Mouse (Mus musculus) lung, postnatal 0 days (tissue): ENCODE measurements around the gene Angpt4. TPM values are rescaled to one million over a fixed set of nuclear protein-coding genes. Genes with fewer than 3 reads are reported as not detected.

Experiments
- ATAC-seq: fragments of 200-750 bp; cut with Nextera tagmentation; 2 replicates; pipeline ENCODE4 v1.8.0; 2017; ENCODE audit warnings: moderate library complexity
- DNase-seq: peaks from one replicate; pipeline ENCODE4 v3.0.0-alpha.2; 2016; ENCODE audit warnings: low spot score
- H3K27ac ChIP-seq: fragments of 300-500 bp; sonication (generic); 2 replicates; pipeline ENCODE4 v1.5.1; 2014; ENCODE audit warnings: antibody characterized with exemption, mild to moderate bottlenecking, low read length, mixed read lengths
- H3K27me3 ChIP-seq: fragments of 300-500 bp; sonication (generic); replicated peaks from 2 replicates; pipeline ENCODE4 v1.6.1; 2014; ENCODE audit warnings: low read length, mixed read lengths; ENCODE audit not compliant: insufficient read depth
- H3K36me3 ChIP-seq: fragments of 300-500 bp; sonication (generic); 2 replicates; pipeline ENCODE4 v1.6.1; 2014; ENCODE audit warnings: low read length, mixed read lengths; ENCODE audit not compliant: insufficient read depth
- H3K4me1 ChIP-seq: fragments of 300-500 bp; sonication (generic); 2 replicates; pipeline ENCODE4 v1.6.1; 2014; ENCODE audit warnings: antibody characterized with exemption, low read depth, low read length, mixed read lengths; ENCODE audit not compliant: insufficient read depth
- H3K4me2 ChIP-seq: fragments of 300-500 bp; sonication (generic); replicated peaks from 2 replicates; pipeline ENCODE4 v1.6.1; 2014; ENCODE audit warnings: low read depth, mild to moderate bottlenecking, low read length, moderate library complexity, mixed read lengths
- H3K4me3 ChIP-seq: fragments of 300-500 bp; sonication (generic); 2 replicates; pipeline ENCODE4 v1.5.1; 2014; ENCODE audit warnings: low read depth, low read length
- H3K9ac ChIP-seq: fragments of 300-500 bp; sonication (generic); replicated peaks from 2 replicates; pipeline ENCODE4 v1.6.1; 2014; ENCODE audit warnings: low read depth, mild to moderate bottlenecking
- H3K9me3 ChIP-seq: fragments of 300-500 bp; sonication (generic); 2 replicates; pipeline ENCODE4 v1.6.1; 2016; ENCODE audit warnings: low read length, mixed read lengths
- CTCF ChIP-seq: IDR thresholded peaks from 2 replicates; pipeline ENCODE4 v1.5.1; 2016; ENCODE audit warnings: antibody characterized with exemption, mild to moderate bottlenecking
- EP300 ChIP-seq: IDR thresholded peaks from 2 replicates; pipeline ENCODE4 v1.6.1; 2016; ENCODE audit warnings: antibody characterized with exemption, mild to moderate bottlenecking, control low read depth
- WGBS: fragments of 180-500 bp; shearing (Covaris S2); extraction: QIAGEN DNeasy Blood & Tissue Kit; methylation state at CpG from one replicate; pipeline ENCODE4 v1.1.7; 2014; 5-methylcytosine and 5-hydroxymethylcytosine counted together
- polyA plus RNA-seq: library from polyadenylated mRNA; unstranded; fragments of >200 nt; fragmentation: Nextera tagmentation; extraction: Ambion mirVana; gene quantifications from 2 replicates; pipeline ENCODE4 v1.2.1, GENCODE M21; 2015

Angpt4 gene
- 0.11 and 0.13 TPM in 2 replicates for polyA plus RNA-seq

DNA sequence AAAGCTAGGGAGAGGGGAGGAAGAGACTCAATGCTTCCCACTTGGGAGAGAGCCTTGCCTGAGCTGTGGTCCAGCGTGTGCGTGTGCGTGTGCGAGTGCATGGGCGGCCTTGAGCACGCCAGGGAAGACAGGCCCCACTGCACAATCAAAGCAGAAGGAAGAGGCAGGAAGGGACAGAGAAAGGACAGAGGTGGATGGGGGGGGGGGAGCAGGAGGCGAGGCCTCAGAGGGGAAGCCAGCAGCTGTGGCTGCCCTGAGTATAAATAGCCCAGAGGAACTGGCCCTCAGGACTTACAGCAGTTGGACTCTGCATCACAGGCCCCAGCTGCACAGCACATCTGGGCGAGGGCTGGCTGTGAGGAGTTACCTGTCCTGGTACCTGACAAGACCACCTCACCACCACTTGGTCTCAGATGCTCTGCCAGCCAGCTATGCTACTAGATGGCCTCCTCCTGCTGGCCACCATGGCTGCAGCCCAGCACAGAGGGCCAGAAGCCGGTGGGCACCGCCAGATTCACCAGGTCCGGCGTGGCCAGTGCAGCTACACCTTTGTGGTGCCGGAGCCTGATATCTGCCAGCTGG is at the start of gene Angpt4:
Angpt4 (plus strand) TSS at position 292 of the 582 bp plus-strand sequence.
- no peak within 1 kb of the TSS for H3K9ac ChIP-seq
- ATAC-seq, result 0 out of 2 replicates have a peak, but pooled peaks have one; percentile 28
- no peaks in the 10 kb centered on the region for H3K27me3 ChIP-seq
- no peak within 1 kb of the TSS for H3K4me2 ChIP-seq
- TF ChIP-seq EP300, result no peak
- no peak for TF ChIP-seq CTCF
- 53% methylated on average over 12 of the region's 13 CpGs for WGBS
- H3K36me3 ChIP-seq, result no peaks in the 10 kb centered on the region
- no peaks in the 10 kb centered on the region for H3K9me3 ChIP-seq
- no peak within 1 kb of the TSS for H3K27ac ChIP-seq
- no peak within 1 kb of the TSS for H3K4me3 ChIP-seq
- H3K4me1 ChIP-seq, result no peaks in the 10 kb centered on the region
- no peak for DNase-seq

DNA sequence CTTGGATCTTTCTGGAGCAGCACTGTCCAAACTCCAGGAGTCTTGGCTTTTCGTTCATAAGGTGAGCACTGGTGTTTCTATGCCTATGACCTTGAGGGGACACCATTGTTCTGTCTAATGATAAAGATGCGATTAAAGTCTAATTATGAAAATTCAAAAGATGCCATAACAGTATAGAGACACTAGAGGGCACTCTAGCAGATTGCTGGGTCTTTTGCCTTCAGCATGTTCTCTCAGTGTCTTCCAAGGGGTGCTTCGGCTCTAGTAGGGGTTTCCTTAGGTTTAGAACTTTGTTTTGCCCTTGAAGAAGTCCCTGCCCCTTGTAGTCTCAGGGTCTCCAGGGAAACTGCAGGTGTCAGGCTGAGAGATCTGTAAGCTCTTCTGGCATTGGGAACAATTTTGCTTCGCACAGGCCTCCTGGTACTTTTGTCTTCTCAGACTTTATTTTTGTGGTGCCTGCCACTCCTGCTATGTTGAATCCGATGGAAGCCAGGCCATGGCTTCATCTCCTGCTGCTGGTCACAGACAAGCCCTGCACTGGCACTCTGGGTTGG is 48.7 kb upstream of the Angpt4 start:
- peak; percentile 68 for TF ChIP-seq CTCF
- no peak for TF ChIP-seq EP300
- no peak overlapping the region for H3K9ac ChIP-seq
- DNase-seq (peak; percentile 18), ATAC-seq (no peak)
- H3K4me2 ChIP-seq, result no peak overlapping the region
- WGBS, result 44% methylated on average over 5 of the region's 5 CpGs
- no peaks in the 10 kb centered on the region for H3K4me1 ChIP-seq
- no peak overlapping the region for H3K4me3 ChIP-seq
- no peak overlapping the region for H3K27ac ChIP-seq
- no peaks in the 10 kb centered on the region for H3K9me3 ChIP-seq
- H3K27me3 ChIP-seq, result no peaks in the 10 kb centered on the region
- H3K36me3 ChIP-seq, result no peaks in the 10 kb centered on the region

DNA sequence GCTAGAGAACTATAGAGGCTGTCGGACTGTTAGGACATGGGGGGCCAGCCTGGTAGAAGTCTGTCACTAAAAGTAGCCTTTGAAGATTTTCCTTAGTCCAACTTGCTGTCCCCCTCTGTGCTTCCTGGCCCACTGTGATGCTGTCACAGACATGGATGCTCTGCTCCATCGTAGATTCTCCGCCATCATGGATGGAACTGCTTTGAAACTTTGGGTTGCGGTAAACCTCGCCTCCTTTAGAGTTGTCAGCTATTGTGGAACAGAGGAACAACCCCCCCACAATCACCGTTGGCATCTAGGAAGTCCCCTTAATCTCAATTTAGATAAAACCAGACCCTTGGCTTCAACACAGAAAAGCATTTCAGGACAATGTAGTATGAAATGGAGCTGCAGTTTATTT is 46.1 kb upstream of the Angpt4 start:
- Histone ChIP-seq H3K4me3 (no peak overlapping the region), H3K9me3 (no peaks in the 10 kb centered on the region), H3K4me2 (no peak overlapping the region), H3K27ac (no peak overlapping the region), H3K4me1 (no peaks in the 10 kb centered on the region), H3K27me3 (no peaks in the 10 kb centered on the region), H3K36me3 (no peaks in the 10 kb centered on the region), H3K9ac (no peak overlapping the region)
- TF ChIP-seq EP300 (no peak), CTCF (no peak)
- ATAC-seq (no peak), DNase-seq (no peak)
- 82% methylated on average over 6 of the region's 6 CpGs for WGBS

DNA sequence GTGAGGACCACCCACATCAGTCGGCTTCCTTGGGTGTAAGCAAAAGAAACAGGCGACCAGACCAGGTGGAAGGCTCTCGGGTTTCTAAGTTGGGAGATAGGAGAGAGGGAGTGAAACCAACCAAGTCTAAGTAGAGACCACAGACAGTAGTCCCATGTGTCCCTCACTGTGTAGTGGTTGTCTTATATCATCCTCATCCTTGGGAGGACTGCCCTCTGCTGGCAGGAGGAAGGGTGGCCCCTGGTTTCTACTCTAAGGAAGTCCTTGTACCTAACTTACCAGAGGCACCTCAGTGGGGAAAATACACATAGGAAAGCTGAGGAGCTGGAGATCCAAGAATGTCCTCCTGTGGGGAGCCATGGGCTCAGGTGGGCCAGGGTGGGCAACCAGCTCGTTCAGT is 44.5 kb upstream of the Angpt4 start:
- 32% methylated on average over 4 of the region's 4 CpGs for WGBS

DNA sequence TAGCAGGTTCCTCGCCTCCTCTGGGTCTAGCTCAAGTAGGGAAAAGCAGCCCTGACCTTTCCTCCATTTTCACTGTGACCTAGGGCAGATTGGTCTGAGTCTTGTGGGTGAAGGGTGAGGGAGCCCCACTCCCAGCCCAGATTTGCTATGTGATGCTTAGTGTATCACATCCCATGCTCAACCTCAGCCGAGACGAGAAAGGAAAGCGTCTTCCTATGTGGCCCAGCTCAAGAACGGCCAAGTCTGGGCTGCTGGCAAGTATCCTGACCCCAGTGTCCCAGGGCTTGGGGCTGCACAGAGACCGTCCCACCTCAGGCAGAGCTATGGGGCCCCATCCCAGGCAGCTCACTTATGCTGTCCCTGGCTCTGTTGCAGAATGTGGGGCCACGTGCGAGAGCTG is 42.8 kb upstream of the Angpt4 start:
- 78% methylated on average over 8 of the region's 8 CpGs for WGBS
- no peak for DNase-seq
- H3K4me1 ChIP-seq, result no peaks in the 10 kb centered on the region
- no peaks in the 10 kb centered on the region for H3K36me3 ChIP-seq
- no peaks in the 10 kb centered on the region for H3K27me3 ChIP-seq
- no peak overlapping the region for H3K4me2 ChIP-seq
- TF ChIP-seq EP300, result no peak
- no peak for TF ChIP-seq CTCF
- no peak overlapping the region for H3K9ac ChIP-seq
- no peak overlapping the region for H3K4me3 ChIP-seq
- H3K9me3 ChIP-seq, result no peaks in the 10 kb centered on the region
- H3K27ac ChIP-seq, result no peak overlapping the region
- no peak for ATAC-seq

More for the DNA sequence above, 44.5 kb upstream of the Angpt4 start:
- H3K4me1 ChIP-seq, result no peaks in the 10 kb centered on the region
- TF ChIP-seq EP300 (no peak), CTCF (peak; percentile 76)
- no peak overlapping the region for H3K4me2 ChIP-seq
- no peaks in the 10 kb centered on the region for H3K9me3 ChIP-seq
- H3K36me3 ChIP-seq, result no peaks in the 10 kb centered on the region
- no peak overlapping the region for H3K9ac ChIP-seq
- H3K4me3 ChIP-seq, result no peak overlapping the region
- H3K27me3 ChIP-seq, result no peaks in the 10 kb centered on the region
- peak; percentile 58 for ATAC-seq
- peak; percentile 48 for DNase-seq
- H3K27ac ChIP-seq, result no peak overlapping the region

DNA sequence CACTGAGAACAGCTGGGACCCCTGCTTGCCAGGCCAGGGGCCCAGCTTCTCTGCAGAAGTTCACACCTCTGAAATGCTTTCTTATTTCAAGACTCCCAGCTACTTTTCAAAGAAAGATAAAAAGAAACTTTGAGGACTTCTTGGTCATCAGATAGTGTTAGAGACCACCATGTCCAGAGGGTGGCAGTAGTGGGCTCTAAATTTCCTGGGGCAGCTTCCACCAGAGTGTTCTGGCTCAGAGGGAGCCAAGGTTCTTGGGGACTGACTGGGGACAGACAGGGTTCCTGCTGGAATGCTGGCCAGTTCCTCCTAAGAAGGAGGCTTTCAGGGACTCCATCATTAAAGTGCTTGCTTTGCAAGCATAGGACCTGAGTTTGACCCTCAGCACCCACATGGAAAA is 36.5 kb upstream of the Angpt4 start:
- Histone ChIP-seq H3K9ac (no peak overlapping the region), H3K27ac (no peak overlapping the region), H3K9me3 (no peaks in the 10 kb centered on the region), H3K36me3 (no peaks in the 10 kb centered on the region), H3K27me3 (no peaks in the 10 kb centered on the region), H3K4me3 (no peak overlapping the region), H3K4me1 (no peaks in the 10 kb centered on the region), H3K4me2 (no peak overlapping the region)
- ATAC-seq (no peak), DNase-seq (peak; percentile 31)
- TF ChIP-seq CTCF (peak; percentile 49), EP300 (no peak)
